In the genomic region with DNA sequence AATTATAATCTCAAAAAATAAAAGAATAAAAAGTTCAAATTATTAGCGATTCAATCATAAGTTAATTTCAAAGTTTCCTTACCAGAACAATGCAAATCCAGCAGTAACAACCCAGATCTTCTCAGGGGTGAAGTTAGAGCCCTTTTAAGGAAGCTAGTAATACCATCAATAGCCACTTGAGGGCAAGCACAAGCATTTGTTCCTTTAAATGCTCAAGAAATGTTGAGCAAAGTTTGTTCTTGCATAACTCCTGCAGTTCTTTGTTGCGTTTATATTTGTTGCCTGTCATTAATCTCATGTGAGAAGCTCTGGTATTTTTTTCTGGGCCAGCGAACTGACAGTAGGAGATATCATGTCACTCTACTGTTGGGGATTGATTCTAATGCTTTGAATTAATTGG, we compare ENCODE assay signal across 12 mouse cellular contexts. TPM values are rescaled to one million over a fixed set of nuclear protein-coding genes. Genes with fewer than 3 reads are reported as not detected.
DNase-seq lines count a peak whose midpoint lies in the region; ATAC-seq and TF ChIP-seq lines count a peak whose summit lies in the region.
"Had no signal": no experiment of that assay in that cellular context is flagged by ENCODE, and none has a peak within 500 bp of the region (broad histone marks: within the 10 kb centered on the region; RNA-seq: fewer than 3 reads in every experiment).

No protein-coding gene starts in this region.

- TF ChIP-seq EP300 in heart, postnatal 0 days (IDR thresholded peaks at IDR 0.05; ENCODE audit: low read depth) = no peak

- H3K27me3 ChIP-seq in heart, postnatal 0 days (ENCODE audit: control insufficient read depth, insufficient read depth, low read length) = no peaks in the 10 kb centered on the region
- H3K27me3 ChIP-seq: limb, embryonic 13.5 days had no signal

- no peak for DNase-seq in heart, postnatal 0 days (ENCODE audit: low spot score)
- DNase-seq in heart, adult 8-10 months (ENCODE audit: low spot score) = no peak
- peak; percentile 34 for DNase-seq in lung, postnatal 10 days
- DNase-seq in lung, adult 2 months = no peak
- peak; percentile 21 for DNase-seq in fat pad, adult 2 months (ENCODE audit: extremely low read depth, low read depth, low spot score)
- peak; percentile 6 for DNase-seq in telencephalon, adult 2 months (ENCODE audit: low read depth, low spot score)
- no peak for DNase-seq in left cerebral cortex, adult 11 months (ENCODE audit: low spot score)
- DNase-seq: cerebellum, postnatal 36 days had no signal

- 33% methylated on average over 3 of the region's 3 CpGs for WGBS in heart, postnatal 0 days
- 17% methylated on average over 3 of the region's 3 CpGs for WGBS in lung, adult 2 months

- ATAC-seq in heart, postnatal 0 days (ENCODE audit: insufficient read depth, low read depth) = no peak
- ATAC-seq in CD4-positive, CD25-positive, alpha-beta regulatory T cell, adult 4 months = no peak

- H3K4me2 ChIP-seq in heart, postnatal 0 days (ENCODE audit: low read depth, low read length) = no peak overlapping the region
- H3K4me2 ChIP-seq: limb, embryonic 13.5 days had no signal

- no peaks in the 10 kb centered on the region for H3K36me3 ChIP-seq in heart, postnatal 0 days (replicated peaks; ENCODE audit: control insufficient read depth, insufficient read depth, low read length)
- H3K36me3 ChIP-seq: limb, embryonic 13.5 days had no signal

- TF ChIP-seq POLR2A in lung, adult 2 months (IDR thresholded peaks at IDR 0.05; ENCODE audit: borderline replicate concordance, extremely low read depth, low read depth, low read length) = no peak

- H3K4me3 ChIP-seq in heart, postnatal 0 days (ENCODE audit: low read depth, low read length) = no peak overlapping the region
- H3K4me3 ChIP-seq in lung, adult 2 months (replicated peaks; ENCODE audit: extremely low read depth, low read depth, low read length) = no peak overlapping the region
- H3K4me3 ChIP-seq: limb, embryonic 13.5 days had no signal

- no peaks in the 10 kb centered on the region for H3K9me3 ChIP-seq in heart, postnatal 0 days (replicated peaks; ENCODE audit: control insufficient read depth, low read length)
- H3K9me3 ChIP-seq: limb, embryonic 13.5 days had no signal

- no peaks in the 10 kb centered on the region for H3K4me1 ChIP-seq in heart, postnatal 0 days (ENCODE audit: control insufficient read depth, insufficient read depth)
- no peaks in the 10 kb centered on the region for H3K4me1 ChIP-seq in lung, adult 2 months (ENCODE audit: control insufficient read depth, insufficient read depth, low read length)
- H3K4me1 ChIP-seq: limb, embryonic 13.5 days had no signal

- TF ChIP-seq CTCF in heart, postnatal 0 days (IDR thresholded peaks at IDR 0.05; ENCODE audit: low read depth) = peak; percentile 41
- no peak for TF ChIP-seq CTCF in lung, adult 2 months (IDR thresholded peaks at IDR 0.05; ENCODE audit: insufficient read depth, low read length)

- H3K9ac ChIP-seq in heart, postnatal 0 days (replicated peaks; ENCODE audit: low read depth, low read length) = no peak overlapping the region
- H3K9ac ChIP-seq: limb, embryonic 13.5 days had no signal

- no peak overlapping the region for H3K27ac ChIP-seq in heart, postnatal 0 days (ENCODE audit: low read depth)
- H3K27ac ChIP-seq: limb, embryonic 13.5 days had no signal

RNA-seq across cellular contexts. Expression of a gene that starts 7.1 kb away (rescaled TPM):
- 5.6 and 14.1 TPM in 2 replicates for total RNA-seq in heart, postnatal 0 days (2014; rRNA removed; ENCODE audit: low replicate concordance)
- polyA plus RNA-seq in heart, postnatal 0 days (2015; fragmentation: Nextera tagmentation; extraction: Ambion mirVana) = 3.9 and 4.5 TPM in 2 replicates
- total RNA-seq in heart, adult 8-10 months (2022) = 10 to 100 TPM; 10.2 to 18.7 (median 14.2) TPM
- polyA plus RNA-seq in lung, adult 2 months (2012; rRNA removed) = 8.6 and 9.1 TPM in 2 replicates
- not detected for polyA plus RNA-seq in CD4-positive, CD25-positive, alpha-beta regulatory T cell, adult 4 months (2017; shearing (Covaris generic))

RNA-seq across cellular contexts. Expression of a gene that starts 20.8 kb away (rescaled TPM):
- not detected in 2 replicates for total RNA-seq in heart, postnatal 0 days (2014; rRNA removed; ENCODE audit: low replicate concordance)
- polyA plus RNA-seq in heart, postnatal 0 days (2015; fragmentation: Nextera tagmentation; extraction: Ambion mirVana) = not detected in 2 replicates
- total RNA-seq in heart, adult 8-10 months (2022) = not detected
- not detected in 2 replicates for polyA plus RNA-seq in lung, adult 2 months (2012; rRNA removed)
- not detected for polyA plus RNA-seq in CD4-positive, CD25-positive, alpha-beta regulatory T cell, adult 4 months (2017; shearing (Covaris generic))
- total RNA-seq: adrenal gland, postnatal 4 days had no signal
- polyA plus RNA-seq: heart, embryonic 14.5 days; limb, embryonic 13.5 days had no signal

RNA-seq across cellular contexts. Expression of a gene that starts 38.2 kb away (rescaled TPM):
- 0.19 TPM in 1 of 2 replicates, not detected in the other for total RNA-seq in heart, postnatal 0 days (2014; rRNA removed; ENCODE audit: low replicate concordance)
- not detected in 2 replicates for polyA plus RNA-seq in heart, postnatal 0 days (2015; fragmentation: Nextera tagmentation; extraction: Ambion mirVana)
- not detected for total RNA-seq in heart, adult 8-10 months (2022)
- not detected in 2 replicates for polyA plus RNA-seq in lung, adult 2 months (2012; rRNA removed)
- polyA plus RNA-seq in CD4-positive, CD25-positive, alpha-beta regulatory T cell, adult 4 months (2017; shearing (Covaris generic)) = not detected
- polyA plus RNA-seq: heart, embryonic 14.5 days; limb, embryonic 13.5 days had no signal

Comparison
In these comparisons a context has a peak if more than half of its experiments do, and no peak if none do; other contexts are left out.
1. DNase-seq: peak in lung, postnatal 10 days (single experiment), fat pad, adult 2 months (single experiment) and telencephalon, adult 2 months (single experiment); none in heart, postnatal 0 days (single experiment), heart, adult 8-10 months (single experiment), lung, adult 2 months (single experiment) and left cerebral cortex, adult 11 months (single experiment).